Mouse (Mus musculus) liver, postnatal 0 days (tissue): Measurements from ENCODE around the gene Gm1043. TPM values are rescaled to one million over a fixed set of nuclear protein-coding genes. Genes with fewer than 3 reads are reported as not detected.

Source experiments
- ATAC-seq: fragments of 200-750 bp; cut with Nextera tagmentation; 2 replicates; pipeline ENCODE4 v1.8.0; 2017; ENCODE audit warnings: mild to moderate bottlenecking, moderate library complexity
- DNase-seq: peaks from one replicate; pipeline ENCODE4 v3.0.0-alpha.2; 2016
- H3K27ac ChIP-seq: fragments of 300-500 bp; sonication (generic); 2 replicates; pipeline ENCODE4 v1.5.1; 2014; ENCODE audit warnings: antibody characterized with exemption, moderate library complexity, mild to moderate bottlenecking, low read depth
- H3K27me3 ChIP-seq: fragments of 300-500 bp; sonication (generic); 2 replicates; pipeline ENCODE4 v1.6.1; 2014; ENCODE audit warnings: low read length, control low read depth, mixed read lengths; ENCODE audit not compliant: insufficient read depth
- H3K36me3 ChIP-seq: fragments of 300-500 bp; sonication (generic); replicated peaks from 2 replicates; pipeline ENCODE4 v1.6.1; 2014; ENCODE audit warnings: mild to moderate bottlenecking, control low read depth, low read length, moderate library complexity, mixed read lengths; ENCODE audit not compliant: insufficient read depth
- H3K4me1 ChIP-seq: fragments of 300-500 bp; sonication (generic); 2 replicates; pipeline ENCODE4 v1.6.1; 2014; ENCODE audit warnings: antibody characterized with exemption, mild to moderate bottlenecking, control low read depth; ENCODE audit not compliant: insufficient read depth
- H3K4me2 ChIP-seq: fragments of 300-500 bp; sonication (generic); 2 replicates; pipeline ENCODE4 v1.6.1; 2014; ENCODE audit warnings: low read depth, mild to moderate bottlenecking, low read length, moderate library complexity, mixed read lengths
- H3K4me3 ChIP-seq: fragments of 300-500 bp; sonication (generic); 2 replicates; pipeline ENCODE4 v1.5.1; 2014; ENCODE audit warnings: low read depth, low read length
- H3K9ac ChIP-seq: fragments of 300-500 bp; sonication (generic); replicated peaks from 2 replicates; pipeline ENCODE4 v1.6.1; 2014; ENCODE audit warnings: mild to moderate bottlenecking, moderate library complexity
- H3K9me3 ChIP-seq: fragments of 300-500 bp; sonication (generic); 2 replicates; pipeline ENCODE4 v1.6.1; 2016; ENCODE audit warnings: mild to moderate bottlenecking, control low read depth, low read length, mixed read lengths
- CTCF ChIP-seq: sonication (generic); IDR thresholded peaks from 2 replicates; pipeline ENCODE4 v1.5.1; 2016; ENCODE audit warnings: antibody characterized with exemption, low read depth
- EP300 ChIP-seq: IDR thresholded peaks from 2 replicates; pipeline ENCODE4 v1.6.1; 2016; ENCODE audit warnings: antibody characterized with exemption, low read depth, mild to moderate bottlenecking
- WGBS: fragments of 180-500 bp; shearing (Covaris S2); extraction: QIAGEN DNeasy Blood & Tissue Kit; methylation state at CpG from one replicate; pipeline ENCODE4 v1.1.7; 2014; ENCODE audit not compliant: insufficient replicate concordance; 5-methylcytosine and 5-hydroxymethylcytosine counted together
- polyA plus RNA-seq: library from polyadenylated mRNA; unstranded; fragments of >200 nt; fragmentation: Nextera tagmentation; extraction: Ambion mirVana; gene quantifications from 2 replicates; pipeline ENCODE4 v1.2.1, GENCODE M21; 2015

Gene Gm1043
- polyA plus RNA-seq, 1 experiment from 2014 or later, result not detected

GRCm38 (mm10) chr5:37044793-37045192 lies 40.4 kb upstream of the Gm1043 start:
- peak overlapping the region; percentile 17 for H3K27ac ChIP-seq
- TF ChIP-seq EP300 (no peak), CTCF (no peak)
- DNase-seq (peak; percentile 30), ATAC-seq (peak; percentile 61)
- H3K9ac ChIP-seq, result no peak overlapping the region
- WGBS, result 30% methylated on average over 2 of the region's 2 CpGs
- no peaks in the 10 kb centered on the region for H3K27me3 ChIP-seq
- H3K36me3 ChIP-seq, result no peaks in the 10 kb centered on the region
- no peak overlapping the region for H3K4me3 ChIP-seq
- H3K4me2 ChIP-seq, result no peak overlapping the region
- H3K9me3 ChIP-seq, result no peaks in the 10 kb centered on the region
- no peaks in the 10 kb centered on the region for H3K4me1 ChIP-seq

- Histone ChIP-seq H3K36me3 (no peaks in the 10 kb centered on the region), H3K4me3 (no peak overlapping the region), H3K9me3 (no peaks in the 10 kb centered on the region), H3K27me3 (no peaks in the 10 kb centered on the region), H3K4me2 (no peak overlapping the region), H3K4me1 (no peaks in the 10 kb centered on the region; the same call in 1 of the 2 replicates), H3K9ac (no peak overlapping the region), H3K27ac (peak overlapping the region; percentile 17; the same call in 1 of the 2 replicates)
- WGBS, result 61% methylated on average over 2 of the region's 2 CpGs
- ATAC-seq (no peak), DNase-seq (no peak)
- no peak for TF ChIP-seq CTCF
- TF ChIP-seq EP300, result no peak
Observed at GRCm38 (mm10) chr5:37045582-37045981, 39.6 kb upstream of the Gm1043 start.

GRCm38 (mm10) chr5:37046791-37047190 lies 38.4 kb upstream of the Gm1043 start:
- H3K27me3 ChIP-seq, result no peaks in the 10 kb centered on the region
- TF ChIP-seq CTCF (no peak), EP300 (no peak)
- 24% methylated on average over 5 of the region's 5 CpGs for WGBS
- DNase-seq (no peak), ATAC-seq (no peak)
- no peak overlapping the region for H3K4me3 ChIP-seq
- H3K36me3 ChIP-seq, result no peaks in the 10 kb centered on the region
- no peak overlapping the region for H3K9ac ChIP-seq
- no peaks in the 10 kb centered on the region for H3K9me3 ChIP-seq
- H3K4me1 ChIP-seq, result no peaks in the 10 kb centered on the region; the same call in 1 of the 2 replicates
- no peak overlapping the region for H3K27ac ChIP-seq
- H3K4me2 ChIP-seq, result no peak overlapping the region

- Histone ChIP-seq H3K4me3 (peak overlapping the region; percentile 11; the same call in 1 of the 2 replicates), H3K4me1 (no peaks in the 10 kb centered on the region; the same call in 1 of the 2 replicates), H3K9me3 (no peaks in the 10 kb centered on the region), H3K27ac (peak overlapping the region; percentile 41), H3K4me2 (peak overlapping the region; percentile 48), H3K9ac (no peak overlapping the region), H3K36me3 (no peaks in the 10 kb centered on the region), H3K27me3 (no peaks in the 10 kb centered on the region)
- TF ChIP-seq EP300, result no peak
- no peak for TF ChIP-seq CTCF
- ATAC-seq (no peak), DNase-seq (no peak)
- WGBS, result 40% methylated on average over 17 of the region's 17 CpGs
Observed at GRCm38 (mm10) chr5:37047206-37047915, 37.8 kb upstream of the Gm1043 start.

- Histone ChIP-seq H3K36me3 (no peaks in the 10 kb centered on the region), H3K27ac (peak overlapping the region; percentile 41; the same call in 1 of the 2 replicates), H3K9me3 (no peaks in the 10 kb centered on the region), H3K9ac (no peak overlapping the region), H3K27me3 (no peaks in the 10 kb centered on the region), H3K4me2 (peak overlapping the region; percentile 48; the same call in 1 of the 2 replicates), H3K4me1 (no peaks in the 10 kb centered on the region; the same call in 1 of the 2 replicates), H3K4me3 (peak overlapping the region; percentile 11; the same call in 1 of the 2 replicates)
- ATAC-seq, result no peak
- TF ChIP-seq EP300 (no peak), CTCF (no peak)
- no peak for DNase-seq
- WGBS, result 48% methylated on average over 7 of the region's 7 CpGs
Observed at GRCm38 (mm10) chr5:37047992-37048391, 37.2 kb upstream of the Gm1043 start.

GRCm38 (mm10) chr5:37049111-37049510 lies 36.1 kb upstream of the Gm1043 start:
- H3K4me3 ChIP-seq, result no peak overlapping the region
- no peaks in the 10 kb centered on the region for H3K36me3 ChIP-seq
- DNase-seq (no peak), ATAC-seq (no peak)
- H3K9me3 ChIP-seq, result no peaks in the 10 kb centered on the region
- no peaks in the 10 kb centered on the region; the same call in 1 of the 2 replicates for H3K4me1 ChIP-seq
- no peak overlapping the region for H3K27ac ChIP-seq
- H3K9ac ChIP-seq, result no peak overlapping the region
- H3K4me2 ChIP-seq, result no peak overlapping the region
- TF ChIP-seq EP300 (no peak), CTCF (no peak)
- H3K27me3 ChIP-seq, result no peaks in the 10 kb centered on the region
- WGBS, result 77% methylated on average over 2 of the region's 2 CpGs
